Mouse (Mus musculus) hindbrain, embryonic 15.5 days (tissue): Measurements from ENCODE around the gene Osm. TPM values are rescaled to one million over a fixed set of nuclear protein-coding genes. Genes with fewer than 3 reads are reported as not detected.

Source experiments
- ATAC-seq: fragments of 200-750 bp; cut with Nextera tagmentation; 2 replicates; pipeline ENCODE4 v1.8.0; 2017; ENCODE audit warnings: low read depth, moderate number of reproducible peaks, moderate TSS enrichment; ENCODE audit not compliant: low FRiP score
- H3K27ac ChIP-seq: fragments of 300-500 bp; sonication (generic); replicated peaks from 2 replicates; pipeline ENCODE4 v1.5.1; 2015; ENCODE audit warnings: mild to moderate bottlenecking, inconsistent platforms
- H3K27me3 ChIP-seq: fragments of 300-500 bp; sonication (generic); 2 replicates; pipeline ENCODE4 v1.6.1; 2015; ENCODE audit warnings: control low read depth, inconsistent platforms
- H3K36me3 ChIP-seq: fragments of 300-500 bp; sonication (generic); 2 replicates; pipeline ENCODE4 v1.6.1; 2015; ENCODE audit warnings: control low read depth, inconsistent platforms
- H3K4me1 ChIP-seq: fragments of 300-500 bp; sonication (generic); replicated peaks from 2 replicates; pipeline ENCODE4 v1.6.1; 2015; ENCODE audit warnings: control low read depth, inconsistent platforms
- H3K4me2 ChIP-seq: fragments of 300-500 bp; sonication (generic); 2 replicates; pipeline ENCODE4 v1.6.1; 2015; ENCODE audit warnings: moderate library complexity, mild to moderate bottlenecking, inconsistent platforms
- H3K4me3 ChIP-seq: fragments of 300-500 bp; sonication (generic); 2 replicates; pipeline ENCODE4 v1.5.1; 2015; ENCODE audit warnings: mild to moderate bottlenecking, inconsistent platforms
- H3K9ac ChIP-seq: fragments of 300-500 bp; sonication (generic); 2 replicates; pipeline ENCODE4 v1.6.1; 2015; ENCODE audit warnings: inconsistent platforms
- H3K9me3 ChIP-seq: fragments of 300-500 bp; sonication (generic); 2 replicates; pipeline ENCODE4 v1.6.1; 2016; ENCODE audit warnings: control low read depth, inconsistent platforms
- WGBS: fragments of 180-500 bp; shearing (Covaris S2); methylation state at CpG from one replicate; pipeline ENCODE4 v1.1.7; 2015; 5-methylcytosine and 5-hydroxymethylcytosine counted together
- polyA plus RNA-seq: library from polyadenylated mRNA; unstranded; fragments of >200 nt; fragmentation: Nextera tagmentation; extraction: Ambion mirVana; gene quantifications from 2 replicates; pipeline ENCODE4 v1.2.1, GENCODE M21; 2015

Gene Osm
- not detected in 2 replicates for polyA plus RNA-seq

DNA sequence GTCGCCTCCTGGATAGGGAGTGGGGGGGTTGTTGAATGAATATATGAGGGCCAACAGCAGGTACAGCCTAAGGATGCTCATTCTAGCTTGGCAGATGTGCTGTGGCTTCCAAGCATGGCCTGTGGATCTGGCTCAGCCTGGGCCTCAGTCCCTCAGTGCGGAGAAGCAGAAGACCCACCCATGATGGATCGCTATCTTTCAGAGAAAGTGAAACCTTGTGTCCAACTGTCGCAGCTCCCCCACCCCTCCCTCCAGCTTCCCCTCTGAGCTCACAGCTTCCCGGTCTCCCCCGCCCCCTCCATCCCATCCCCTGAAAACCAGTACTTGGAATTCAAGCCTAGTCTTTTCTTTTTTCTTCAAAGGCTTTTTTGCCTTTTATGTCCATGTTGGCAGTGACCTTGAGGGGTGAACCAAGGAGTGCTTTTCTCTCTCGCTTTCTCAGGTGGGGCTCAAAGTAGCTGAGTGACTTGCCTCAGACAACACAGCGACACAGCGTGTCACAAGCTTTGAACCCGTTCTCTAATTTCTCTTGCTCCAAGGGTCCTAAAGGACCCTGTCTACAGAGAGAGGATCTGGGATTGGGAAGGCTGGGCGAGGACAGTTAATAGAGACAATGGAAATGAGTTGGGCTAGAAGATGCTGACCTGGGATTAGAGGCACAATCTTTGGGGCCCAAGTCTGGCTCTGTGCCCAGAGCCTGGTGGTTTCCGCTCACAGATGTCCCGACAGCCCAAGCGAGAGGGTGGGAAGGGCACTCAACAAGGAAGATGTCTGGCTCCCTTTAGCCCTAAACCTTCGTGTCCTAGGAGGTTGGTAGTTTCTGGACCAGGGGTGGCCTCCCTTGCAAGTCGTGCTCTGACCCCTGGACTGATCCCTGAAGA is at the start of gene Osm:
Gene Osm (plus strand): TSS at position 756 of the 881 bp plus-strand sequence.
- Histone ChIP-seq H3K27ac (no peak within 1 kb of the TSS), H3K4me1 (no peaks in the 10 kb centered on the region), H3K9ac (no peak within 1 kb of the TSS), H3K36me3 (no peaks in the 10 kb centered on the region), H3K4me3 (no peak within 1 kb of the TSS), H3K27me3 (no peaks in the 10 kb centered on the region), H3K9me3 (no peaks in the 10 kb centered on the region), H3K4me2 (no peak within 1 kb of the TSS)
- WGBS: 76% methylated on average over 16 of the region's 16 CpGs
- ATAC-seq: no peak

DNA sequence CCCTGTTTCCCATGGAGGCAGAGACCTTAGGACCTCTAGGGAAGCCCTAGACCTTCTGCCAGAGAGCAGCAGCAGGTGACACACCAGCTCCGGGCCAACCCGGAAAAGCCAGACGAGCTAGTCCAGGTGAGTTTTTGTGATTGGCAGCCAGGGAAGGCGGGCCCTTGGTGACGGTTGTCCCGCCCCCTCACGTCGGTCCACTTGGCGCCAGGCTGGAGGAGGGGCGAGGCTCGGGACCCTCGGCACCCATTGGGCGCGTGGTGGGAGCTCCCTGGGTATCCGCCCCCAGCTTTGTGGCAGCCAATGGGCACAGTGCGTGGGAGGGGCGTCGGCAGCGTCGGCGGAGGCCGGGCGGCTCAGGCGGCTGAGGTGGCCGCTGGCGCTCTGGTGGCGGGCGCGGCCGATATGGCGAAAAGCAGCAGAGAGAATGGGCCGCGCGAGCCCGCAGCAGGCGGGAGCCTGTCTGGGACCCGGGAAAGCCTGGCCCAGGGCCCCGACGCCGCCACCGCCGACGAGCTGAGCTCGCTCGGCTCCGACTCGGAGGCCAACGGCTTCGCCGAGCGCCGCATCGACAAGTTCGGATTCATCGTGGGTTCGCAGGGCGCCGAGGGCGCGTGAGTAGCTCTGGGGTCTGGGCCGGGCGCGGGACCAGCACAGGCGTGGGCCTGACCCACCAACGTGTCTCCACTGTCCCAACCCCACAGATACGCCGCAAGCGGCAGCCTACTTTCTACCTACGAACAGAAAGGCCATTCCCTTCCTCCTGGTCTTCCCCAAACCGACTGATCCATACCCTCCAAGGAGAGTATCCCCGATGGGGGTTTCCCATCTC is 49.5 kb upstream of the Osm start, which contains the start of gene Tbc1d10a:
Gene Tbc1d10a (plus strand): TSS at position 304 of the 832 bp plus-strand sequence.
- Histone ChIP-seq H3K4me1 (peaks cover 34% of the 10 kb centered on the region), H3K9me3 (no peaks in the 10 kb centered on the region), H3K27ac (peak within 1 kb of the TSS; percentile 70), H3K36me3 (peaks cover 15% of the 10 kb centered on the region), H3K4me3 (peak within 1 kb of the TSS; percentile 73), H3K27me3 (no peaks in the 10 kb centered on the region), H3K4me2 (peak within 1 kb of the TSS; percentile 79), H3K9ac (peak within 1 kb of the TSS; percentile 89)
- WGBS: under 1% methylated on average over 69 of the region's 71 CpGs
- ATAC-seq: peak; percentile 99

DNA sequence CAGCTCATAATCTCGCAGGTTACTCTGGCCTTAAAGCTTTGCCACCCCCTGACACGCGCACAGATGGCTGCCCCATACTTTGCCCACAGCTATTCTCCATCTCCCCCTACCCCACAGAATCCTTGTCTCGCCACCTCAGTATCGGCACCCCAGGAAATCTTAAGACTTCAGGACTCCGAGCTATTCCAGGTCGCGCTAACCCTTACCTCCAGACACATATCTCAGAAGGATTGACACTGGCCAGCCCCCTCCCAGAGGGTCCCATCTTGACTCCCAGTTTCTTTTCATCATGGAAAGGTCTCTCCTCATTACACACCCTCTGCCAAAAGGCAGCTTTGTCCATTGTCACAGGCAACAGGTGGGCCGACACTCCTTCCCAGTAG is 48.9 kb upstream of the Osm start:
- Histone ChIP-seq H3K36me3 (peaks cover 10% of the 10 kb centered on the region), H3K9ac (peak overlapping the region; percentile 89), H3K4me1 (peaks cover 37% of the 10 kb centered on the region), H3K4me2 (peak overlapping the region; percentile 79), H3K27ac (no peak overlapping the region), H3K9me3 (no peaks in the 10 kb centered on the region), H3K4me3 (peak overlapping the region; percentile 73), H3K27me3 (no peaks in the 10 kb centered on the region)
- 15% methylated on average over 9 of the region's 9 CpGs for WGBS
- no peak for ATAC-seq

DNA sequence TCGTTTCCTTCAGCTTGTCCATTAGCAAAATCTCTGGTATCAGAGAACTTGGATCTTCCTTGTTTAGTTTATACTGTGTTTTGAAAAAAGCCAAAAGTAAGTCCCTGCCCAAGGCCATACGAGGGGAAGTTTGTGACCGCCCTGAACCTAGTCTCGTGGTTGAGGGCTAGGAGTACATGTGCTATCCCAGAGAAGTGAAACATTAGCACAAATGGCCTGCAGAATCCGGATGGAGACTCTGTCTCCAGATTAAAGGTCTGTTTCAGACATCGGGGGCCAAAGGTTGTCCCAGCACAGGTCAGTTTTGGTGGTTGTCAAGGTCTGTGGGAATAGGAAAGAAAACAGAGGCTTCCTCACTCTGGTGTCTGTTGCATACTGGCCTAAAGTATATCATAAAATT is 47.0 kb upstream of the Osm start:
- ATAC-seq: no peak
- WGBS: 90% methylated on average over 6 of the region's 6 CpGs
- Histone ChIP-seq H3K4me3 (no peak overlapping the region), H3K4me1 (peaks cover 37% of the 10 kb centered on the region), H3K36me3 (no peaks in the 10 kb centered on the region), H3K9ac (no peak overlapping the region), H3K9me3 (no peaks in the 10 kb centered on the region), H3K27ac (no peak overlapping the region), H3K27me3 (no peaks in the 10 kb centered on the region), H3K4me2 (no peak overlapping the region)

DNA sequence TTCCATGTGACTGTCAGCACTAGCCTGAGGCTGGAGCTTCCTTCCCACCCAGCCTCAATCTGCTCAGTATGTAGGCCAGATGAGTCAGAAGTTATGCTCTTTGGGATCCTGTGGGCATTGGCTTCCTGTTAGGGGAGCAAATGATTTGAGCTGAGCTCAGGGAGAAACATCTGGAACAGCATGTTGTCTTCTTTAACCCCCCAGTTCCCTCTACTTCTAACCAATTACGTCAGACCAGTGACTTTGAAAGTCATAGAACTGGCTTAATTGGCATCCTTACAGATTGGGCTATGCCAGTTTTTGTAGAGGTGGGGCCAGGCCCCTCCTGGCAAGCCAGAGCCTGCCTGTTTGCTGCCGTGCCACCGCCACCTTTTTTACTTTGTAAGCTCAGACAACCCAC is 45.5 kb upstream of the Osm start:
- no peak overlapping the region for H3K9ac ChIP-seq
- no peak overlapping the region for H3K4me3 ChIP-seq
- no peaks in the 10 kb centered on the region for H3K9me3 ChIP-seq
- H3K27me3 ChIP-seq: no peaks in the 10 kb centered on the region
- no peak overlapping the region for H3K27ac ChIP-seq
- no peaks in the 10 kb centered on the region for H3K36me3 ChIP-seq
- H3K4me2 ChIP-seq: no peak overlapping the region
- 81% methylated on average over 3 of the region's 3 CpGs for WGBS
- ATAC-seq: no peak
- H3K4me1 ChIP-seq: peaks cover 37% of the 10 kb centered on the region

DNA sequence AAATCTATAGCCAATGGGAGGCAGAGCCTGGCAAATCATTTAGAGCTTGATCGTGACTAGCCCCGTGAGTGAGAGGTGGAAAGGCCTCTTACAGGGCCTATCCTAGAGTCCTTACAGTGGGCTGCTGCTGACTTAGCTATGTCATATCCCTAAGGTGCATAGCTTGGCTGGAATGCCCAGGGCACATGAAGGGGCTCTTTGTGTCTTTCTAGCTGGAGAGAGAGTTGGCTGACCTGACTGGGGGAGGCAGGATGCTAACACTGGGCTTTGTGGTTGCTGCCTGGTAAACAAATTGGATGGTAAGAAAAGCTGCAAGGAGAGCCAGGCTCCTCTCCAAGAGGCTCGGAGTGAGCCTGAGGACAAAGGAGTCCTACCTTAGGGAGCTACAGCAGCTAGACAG is 43.5 kb upstream of the Osm start:
- Histone ChIP-seq H3K4me1 (peaks cover 28% of the 10 kb centered on the region), H3K27ac (no peak overlapping the region), H3K27me3 (no peaks in the 10 kb centered on the region), H3K9me3 (no peaks in the 10 kb centered on the region), H3K9ac (no peak overlapping the region), H3K4me3 (no peak overlapping the region), H3K4me2 (no peak overlapping the region), H3K36me3 (no peaks in the 10 kb centered on the region)
- ATAC-seq: no peak
- 80% methylated on average over 3 of the region's 3 CpGs for WGBS

DNA sequence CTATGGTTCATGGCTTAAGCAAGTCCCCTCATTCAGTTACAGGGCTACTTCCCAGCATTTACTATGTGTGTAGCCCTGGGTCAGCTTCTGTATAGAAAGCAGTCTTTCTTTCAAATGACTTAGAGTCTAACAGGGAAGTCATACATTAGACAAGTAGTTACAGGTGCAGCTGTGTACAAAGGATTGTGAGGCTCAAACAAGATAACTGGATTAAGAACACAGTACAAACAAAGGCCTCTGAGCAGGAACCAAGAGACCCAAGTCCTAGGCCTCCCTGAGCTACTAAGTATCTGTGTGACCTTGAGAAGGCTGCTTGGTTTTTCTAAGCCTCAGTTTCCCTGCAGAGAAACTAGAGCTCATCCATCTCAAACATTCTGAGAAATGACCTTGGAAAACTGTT is 42.8 kb upstream of the Osm start:
- no peak overlapping the region for H3K9ac ChIP-seq
- no peak overlapping the region for H3K4me3 ChIP-seq
- no peaks in the 10 kb centered on the region for H3K27me3 ChIP-seq
- H3K27ac ChIP-seq: no peak overlapping the region
- peaks cover 21% of the 10 kb centered on the region for H3K4me1 ChIP-seq
- H3K4me2 ChIP-seq: no peak overlapping the region
- ATAC-seq: no peak
- no peaks in the 10 kb centered on the region for H3K36me3 ChIP-seq
- H3K9me3 ChIP-seq: no peaks in the 10 kb centered on the region

DNA sequence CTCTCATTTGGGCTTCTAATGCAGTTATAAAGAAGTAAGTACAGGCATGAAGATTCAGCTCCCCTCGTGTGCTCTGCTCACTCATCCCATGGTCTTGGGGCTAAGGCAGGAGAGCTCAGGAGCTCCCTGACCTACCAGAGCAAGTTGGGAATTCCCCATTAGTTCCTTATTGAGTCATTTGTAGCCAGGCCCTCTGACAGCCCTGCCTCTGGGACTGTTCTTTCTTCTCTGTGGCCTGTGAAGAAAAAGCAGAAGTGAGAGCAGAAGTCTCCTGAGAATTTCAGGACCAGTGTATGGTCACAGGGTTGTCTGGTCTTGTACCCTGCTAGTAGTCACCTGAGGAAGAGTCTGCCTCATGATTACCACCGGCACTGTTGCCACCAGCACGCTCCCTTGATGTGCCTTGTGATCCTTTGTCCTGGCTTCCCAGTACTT is 40.6 kb upstream of the Osm start:
- 77% methylated on average over 3 of the region's 3 CpGs for WGBS
- no peak for ATAC-seq
- H3K4me1 ChIP-seq: peaks cover 11% of the 10 kb centered on the region
- no peaks in the 10 kb centered on the region for H3K27me3 ChIP-seq
- H3K27ac ChIP-seq: no peak overlapping the region
- H3K4me3 ChIP-seq: no peak overlapping the region
- H3K36me3 ChIP-seq: no peaks in the 10 kb centered on the region
- H3K4me2 ChIP-seq: no peak overlapping the region
- H3K9ac ChIP-seq: no peak overlapping the region
- no peaks in the 10 kb centered on the region for H3K9me3 ChIP-seq

DNA sequence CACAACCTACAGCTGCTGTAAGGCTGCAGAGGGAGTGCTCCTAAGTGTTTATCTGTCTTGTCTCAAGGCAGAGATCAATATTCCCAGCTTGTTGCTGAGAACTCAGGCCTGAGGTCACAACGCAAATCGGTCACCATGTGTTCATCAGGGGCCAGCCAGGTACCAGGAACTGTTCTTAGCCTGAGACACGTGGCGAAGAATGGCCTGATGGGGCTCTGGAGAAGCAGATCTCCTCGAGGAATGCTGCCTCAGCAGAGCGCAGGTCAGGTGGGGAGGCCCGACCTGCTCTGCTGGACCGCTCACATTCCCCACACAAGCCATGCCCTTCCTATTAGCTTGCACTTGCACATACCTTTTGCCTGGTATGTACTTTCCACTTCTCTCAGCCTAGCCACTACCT is 39.6 kb upstream of the Osm start:
- no peak for ATAC-seq
- Histone ChIP-seq H3K4me1 (peaks cover 4% of the 10 kb centered on the region; the same call in 1 of the 2 replicates), H3K4me2 (no peak overlapping the region), H3K9me3 (no peaks in the 10 kb centered on the region), H3K36me3 (no peaks in the 10 kb centered on the region), H3K27ac (no peak overlapping the region), H3K27me3 (no peaks in the 10 kb centered on the region), H3K9ac (no peak overlapping the region), H3K4me3 (no peak overlapping the region)
- 84% methylated on average over 8 of the region's 8 CpGs for WGBS

DNA sequence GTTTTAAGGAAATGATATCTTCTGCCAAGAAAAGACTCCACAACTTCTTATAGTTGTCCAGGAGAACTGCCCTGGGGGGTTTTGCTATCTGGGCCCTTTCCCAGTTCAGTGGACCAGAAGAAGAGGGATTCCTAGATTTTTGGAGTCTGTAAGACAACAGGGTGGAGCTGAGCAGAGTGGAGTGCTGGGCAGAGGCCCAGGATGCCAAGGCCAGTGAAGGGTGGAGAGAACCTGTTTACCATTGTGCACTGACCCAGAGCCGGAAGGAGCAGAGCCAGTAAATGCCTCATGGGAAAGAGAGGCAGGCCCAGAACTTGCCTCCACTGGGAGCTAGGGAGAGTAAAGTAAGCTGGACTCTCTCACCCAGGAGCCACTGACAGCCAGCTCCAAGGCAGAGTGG is 38.5 kb upstream of the Osm start:
- Histone ChIP-seq H3K27ac (no peak overlapping the region), H3K4me3 (no peak overlapping the region), H3K36me3 (no peaks in the 10 kb centered on the region), H3K9ac (no peak overlapping the region), H3K9me3 (no peaks in the 10 kb centered on the region), H3K4me1 (no peaks in the 10 kb centered on the region), H3K4me2 (no peak overlapping the region), H3K27me3 (no peaks in the 10 kb centered on the region)
- 0 out of 2 replicates have a peak, but pooled peaks have one; percentile 34 for ATAC-seq
- WGBS: 60% methylated on average over 1 of the region's 1 CpGs

DNA sequence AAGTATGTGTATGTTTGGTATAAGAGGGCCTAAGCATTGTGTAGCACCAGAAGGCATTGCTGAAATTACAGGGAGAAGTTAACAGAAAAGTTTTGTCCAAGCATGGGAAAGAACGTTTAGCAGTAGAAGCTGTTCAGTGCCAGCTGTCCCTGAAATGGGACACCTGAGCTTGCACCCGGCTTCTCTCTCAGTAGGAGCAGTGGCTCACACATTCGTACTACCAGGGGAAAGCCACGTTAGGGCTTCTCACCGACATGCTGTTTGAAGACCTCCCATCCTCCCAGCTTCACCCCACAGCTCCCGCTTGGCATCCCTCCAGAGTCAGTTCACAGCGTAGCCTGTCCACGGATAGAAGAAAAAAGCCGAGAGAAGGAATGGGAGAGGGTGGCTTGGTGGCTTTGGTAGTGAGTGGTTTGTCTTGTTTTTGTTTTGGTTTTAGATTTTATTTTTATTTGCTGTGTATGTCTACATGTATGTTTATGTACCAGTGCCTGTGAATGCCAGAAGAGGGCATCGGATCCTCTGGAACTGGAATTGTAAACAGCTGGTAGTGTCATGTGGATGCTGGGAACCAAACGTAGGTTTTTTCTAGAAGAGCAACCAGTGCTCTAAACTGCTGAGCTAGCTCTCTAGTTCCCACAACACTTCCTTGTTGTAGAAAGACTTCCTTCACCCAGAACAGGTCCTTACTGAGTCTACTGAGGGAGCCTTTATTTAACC is 34.1 kb upstream of the Osm start:
- peaks cover 10% of the 10 kb centered on the region for H3K36me3 ChIP-seq
- no peak for ATAC-seq
- WGBS: 76% methylated on average over 11 of the region's 11 CpGs

More for the DNA sequence above, 34.1 kb upstream of the Osm start:
- Histone ChIP-seq H3K4me2 (no peak overlapping the region), H3K27ac (no peak overlapping the region), H3K9me3 (no peaks in the 10 kb centered on the region), H3K27me3 (no peaks in the 10 kb centered on the region), H3K9ac (no peak overlapping the region), H3K4me3 (no peak overlapping the region), H3K4me1 (no peaks in the 10 kb centered on the region)
